Mouse (Mus musculus) liver, embryonic 12.5 days (tissue): ENCODE data around the gene Sox6. TPM values are rescaled to one million over a fixed set of nuclear protein-coding genes. Genes with fewer than 3 reads are reported as not detected.

Source experiments
- ATAC-seq: fragments of 200-750 bp; cut with Nextera tagmentation; 2 replicates; pipeline ENCODE4 v1.8.0; 2017; ENCODE audit warnings: moderate number of reproducible peaks, mild to moderate bottlenecking, moderate library complexity
- H3K27ac ChIP-seq: fragments of 300-500 bp; sonication (generic); 2 replicates; pipeline ENCODE4 v1.5.1; 2016; ENCODE audit warnings: mild to moderate bottlenecking
- H3K27me3 ChIP-seq: fragments of 300-500 bp; sonication (generic); replicated peaks from 2 replicates; pipeline ENCODE4 v1.6.1; 2016; ENCODE audit warnings: mild to moderate bottlenecking, moderate library complexity
- H3K36me3 ChIP-seq: fragments of 300-500 bp; sonication (generic); 2 replicates; pipeline ENCODE4 v1.6.1; 2016; ENCODE audit warnings: mild to moderate bottlenecking, moderate library complexity
- H3K4me1 ChIP-seq: fragments of 300-500 bp; sonication (generic); 2 replicates; pipeline ENCODE4 v1.6.1; 2016
- H3K4me2 ChIP-seq: fragments of 300-500 bp; sonication (generic); 2 replicates; pipeline ENCODE4 v1.6.1; 2016; ENCODE audit warnings: mild to moderate bottlenecking, moderate library complexity
- H3K4me3 ChIP-seq: fragments of 300-500 bp; sonication (generic); 2 replicates; pipeline ENCODE4 v1.5.1; 2016; ENCODE audit warnings: mild to moderate bottlenecking, moderate library complexity
- H3K9ac ChIP-seq: fragments of 300-500 bp; sonication (generic); 2 replicates; pipeline ENCODE4 v1.6.1; 2016; ENCODE audit warnings: mild to moderate bottlenecking, moderate library complexity
- H3K9me3 ChIP-seq: fragments of 300-500 bp; sonication (generic); replicated peaks from 2 replicates; pipeline ENCODE4 v1.6.1; 2016; ENCODE audit warnings: mild to moderate bottlenecking, moderate library complexity
- WGBS: fragments of 180-500 bp; shearing (Covaris S2); methylation state at CpG from one replicate; pipeline ENCODE4 v1.1.7; 2016; ENCODE audit not compliant: insufficient replicate concordance; 5-methylcytosine and 5-hydroxymethylcytosine counted together
- polyA plus RNA-seq: library from polyadenylated mRNA; unstranded; fragments of >200 nt; fragmentation: Nextera tagmentation; extraction: Ambion mirVana; gene quantifications from 2 replicates; pipeline ENCODE4 v1.2.1, GENCODE M21; 2016

Sox6 gene
- polyA plus RNA-seq, 1 experiment from 2014 or later = 61.1 TPM

GRCm38 (mm10) chr7:115448403-115449025 is 590.1 kb downstream of the Sox6 start:
- Histone ChIP-seq H3K4me1 (no peaks in the 10 kb centered on the region), H3K9ac (no peak overlapping the region), H3K4me2 (no peak overlapping the region), H3K4me3 (no peak overlapping the region), H3K9me3 (no peaks in the 10 kb centered on the region), H3K36me3 (no peaks in the 10 kb centered on the region), H3K27ac (no peak overlapping the region), H3K27me3 (0 out of 2 replicates have a peak, but pooled peaks cover 5% of the 10 kb centered on the region)
- no peak for ATAC-seq
- 62% methylated on average over 8 of the region's 8 CpGs for WGBS

GRCm38 (mm10) chr7:115447091-115447490 is 591.5 kb downstream of the Sox6 start:
- no peak overlapping the region for H3K4me3 ChIP-seq
- no peaks in the 10 kb centered on the region for H3K27me3 ChIP-seq
- WGBS = 54% methylated on average over 3 of the region's 3 CpGs
- no peak overlapping the region for H3K4me2 ChIP-seq
- H3K4me1 ChIP-seq = no peaks in the 10 kb centered on the region
- no peak overlapping the region for H3K27ac ChIP-seq
- ATAC-seq = no peak
- no peak overlapping the region for H3K9ac ChIP-seq
- no peaks in the 10 kb centered on the region for H3K36me3 ChIP-seq
- H3K9me3 ChIP-seq = no peaks in the 10 kb centered on the region

GRCm38 (mm10) chr7:115446481-115447016 is 592.0 kb downstream of the Sox6 start:
- no peak for ATAC-seq
- H3K27ac ChIP-seq = no peak overlapping the region
- H3K27me3 ChIP-seq = no peaks in the 10 kb centered on the region
- H3K4me2 ChIP-seq = no peak overlapping the region
- H3K9me3 ChIP-seq = no peaks in the 10 kb centered on the region
- H3K4me1 ChIP-seq = no peaks in the 10 kb centered on the region
- H3K36me3 ChIP-seq = no peaks in the 10 kb centered on the region
- WGBS = 43% methylated on average over 6 of the region's 6 CpGs
- H3K4me3 ChIP-seq = no peak overlapping the region
- H3K9ac ChIP-seq = no peak overlapping the region

GRCm38 (mm10) chr7:115426161-115426982 is 612.2 kb downstream of the Sox6 start:
- no peaks in the 10 kb centered on the region for H3K36me3 ChIP-seq
- no peak for ATAC-seq
- H3K27me3 ChIP-seq = no peaks in the 10 kb centered on the region
- no peaks in the 10 kb centered on the region for H3K4me1 ChIP-seq
- H3K27ac ChIP-seq = no peak overlapping the region
- no peaks in the 10 kb centered on the region for H3K9me3 ChIP-seq
- no peak overlapping the region for H3K4me3 ChIP-seq
- WGBS = 60% methylated on average over 7 of the region's 7 CpGs
- H3K4me2 ChIP-seq = no peak overlapping the region
- no peak overlapping the region for H3K9ac ChIP-seq

- Histone ChIP-seq H3K27me3 (no peaks in the 10 kb centered on the region), H3K9ac (no peak overlapping the region), H3K9me3 (no peaks in the 10 kb centered on the region), H3K36me3 (no peaks in the 10 kb centered on the region), H3K27ac (no peak overlapping the region), H3K4me1 (no peaks in the 10 kb centered on the region), H3K4me2 (no peak overlapping the region), H3K4me3 (no peak overlapping the region)
- WGBS = 59% methylated on average over 7 of the region's 7 CpGs
- no peak for ATAC-seq
These were observed 615.8 kb downstream of the Sox6 start for GRCm38 (mm10) chr7:115422828-115423227.

GRCm38 (mm10) chr7:115420960-115421359 is 617.6 kb downstream of the Sox6 start:
- Histone ChIP-seq H3K9me3 (no peaks in the 10 kb centered on the region), H3K9ac (no peak overlapping the region), H3K4me1 (no peaks in the 10 kb centered on the region), H3K4me3 (no peak overlapping the region), H3K27ac (no peak overlapping the region), H3K4me2 (no peak overlapping the region), H3K36me3 (no peaks in the 10 kb centered on the region), H3K27me3 (no peaks in the 10 kb centered on the region)
- 72% methylated on average over 12 of the region's 12 CpGs for WGBS
- ATAC-seq = no peak

Other genes with a start within 250 kb of the Sox6 start
- gene 1110004F10Rik, start 601 bp upstream of the Sox6 start, polyA plus RNA-seq = 150 TPM in 2 replicates
- gene Gm4353, start 45.8 kb upstream of the Sox6 start, polyA plus RNA-seq = 0.43 and 0.82 TPM in 2 replicates